Mouse (Mus musculus) common myeloid progenitor, adult 5-6 weeks (primary cell): ENCODE results near the gene Fbxo27. TPM values are rescaled to one million over a fixed set of nuclear protein-coding genes. Genes with fewer than 3 reads are reported as not detected.

Experiments used
- ATAC-seq: replicated peaks from 2 replicates; pipeline ENCODE4 v1.8.0; 2016; ENCODE audit warnings: low read depth, mild to moderate bottlenecking, moderate TSS enrichment, inconsistent platforms; ENCODE audit not compliant: poor library complexity, severe bottlenecking
- total RNA-seq: library from RNA; stranded (forward); fragments of 200-1000, 187-1606 nt; gene quantifications from 2 replicates; pipeline ENCODE4 v1.2.3, GENCODE M21; 2017

Gene Fbxo27
- total RNA-seq, 1 experiment from 2014 or later, result not detected

DNA sequence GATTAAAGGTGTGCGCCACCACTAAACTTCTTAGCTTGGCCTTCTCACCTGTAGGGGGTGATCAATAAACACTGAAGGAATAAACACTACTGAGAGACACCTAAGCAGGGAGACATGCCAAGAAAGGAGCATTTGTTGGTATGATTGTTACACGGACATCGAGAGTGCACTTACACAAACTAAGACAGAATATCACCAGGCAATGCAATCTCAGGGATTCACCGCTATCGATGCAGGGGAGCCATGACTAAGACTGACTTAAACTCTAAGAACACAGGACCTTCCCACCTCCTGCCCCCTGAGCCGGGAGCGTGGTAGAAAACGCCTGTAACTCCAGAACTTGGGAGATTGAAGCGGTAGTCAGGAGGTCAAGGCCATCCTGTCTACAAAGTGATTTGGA, 48.3 kb downstream of the Fbxo27 start:
- no peak for ATAC-seq

DNA sequence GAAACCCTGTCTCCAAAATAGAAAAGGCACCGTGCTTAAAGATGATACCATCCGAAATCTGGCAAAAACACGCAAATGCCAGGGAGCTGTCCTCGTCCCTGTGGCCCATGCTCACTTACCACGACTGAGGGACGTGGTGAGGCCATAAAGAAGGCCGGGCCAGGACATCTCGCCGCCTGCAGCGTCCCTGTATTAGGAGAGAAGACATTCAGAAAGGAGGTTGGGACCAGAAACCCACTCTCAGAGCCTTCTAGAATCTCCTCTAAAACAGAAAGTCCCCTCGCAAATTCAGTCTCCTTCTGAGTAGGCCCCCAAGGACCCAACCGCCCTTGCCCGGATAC, 48.7 kb downstream of the Fbxo27 start:
- no peak for ATAC-seq

- ATAC-seq, result peak; percentile 95
These were observed 49.2 kb downstream of the Fbxo27 start, which contains the start of the genes Mrps12 and Sars2 for GRCm38 (mm10) chr7:28741709-28742438. Mrps12 (minus strand) TSS chr7:28741820. Sars2 (plus strand) TSS chr7:28741992.

Other genes with a start within 250 kb of the Fbxo27 start
- gene Lrfn1, start 240.9 kb upstream of the Fbxo27 start, total RNA-seq, result 2.1 and 2.9 TPM in 2 replicates
- gene Ifnl2, start 182.4 kb upstream of the Fbxo27 start, total RNA-seq, result not detected in 2 replicates
- gene Ifnl3, start 170.0 kb upstream of the Fbxo27 start, total RNA-seq, result not detected in 2 replicates
- gene Sycn, start 152.0 kb upstream of the Fbxo27 start, total RNA-seq, result not detected in 2 replicates
- gene Nccrp1, start 145.6 kb upstream of the Fbxo27 start, total RNA-seq, result 0.09 TPM in 1 of 2 replicates, not detected in the other
- gene Samd4b, start 94.7 kb upstream of the Fbxo27 start, total RNA-seq, result 4.6 and 5.4 TPM in 2 replicates
- gene Pak4, start 94.7 kb upstream of the Fbxo27 start, total RNA-seq, result 5.9 and 7.5 TPM in 2 replicates
- gene Acp7, start 61.5 kb upstream of the Fbxo27 start, total RNA-seq, result not detected in 2 replicates
- gene Fbxo17, start 24.0 kb downstream of the Fbxo27 start, total RNA-seq, result 2.1 and 4.1 TPM in 2 replicates
- gene Mrps12, start 49.0 kb downstream of the Fbxo27 start, total RNA-seq, result 37.4 and 42.2 TPM in 2 replicates
- gene Sars2, start 49.1 kb downstream of the Fbxo27 start, total RNA-seq, result 8.7 and 14.2 TPM in 2 replicates
- gene Ccer2, start 63.3 kb downstream of the Fbxo27 start, total RNA-seq, result not detected in 2 replicates
- 24.5 and 24.9 TPM in 2 replicates for gene Sirt2, start 73.9 kb downstream of the Fbxo27 start, total RNA-seq
- 11.3 and 11.6 TPM in 2 replicates for gene Nfkbib, start 74.7 kb downstream of the Fbxo27 start, total RNA-seq
- gene Rinl, start 96.1 kb downstream of the Fbxo27 start, total RNA-seq, result 23.4 and 35.6 TPM in 2 replicates
- 340 and 385 TPM in 2 replicates for gene Hnrnpl, start 115.7 kb downstream of the Fbxo27 start, total RNA-seq
- 94.7 and 95.7 TPM in 2 replicates for gene Ech1, start 132.4 kb downstream of the Fbxo27 start, total RNA-seq
- gene Lgals4, start 141.0 kb downstream of the Fbxo27 start, total RNA-seq, result 3.9 and 4.1 TPM in 2 replicates
- 0.82 TPM in 1 of 2 replicates, not detected in the other for gene Lgals7, start 171.0 kb downstream of the Fbxo27 start, total RNA-seq
- 0.37 and 0.87 TPM in 2 replicates for gene Capn12, start 188.6 kb downstream of the Fbxo27 start, total RNA-seq